Mouse (Mus musculus) liver, postnatal 0 days (tissue): ENCODE data around the gene Card6.

Experiments used
- CTCF ChIP-seq: sonication (generic); IDR thresholded peaks from 2 replicates; pipeline ENCODE4 v1.5.1; 2016; ENCODE audit warnings: antibody characterized with exemption, low read depth
- EP300 ChIP-seq: IDR thresholded peaks from 2 replicates; pipeline ENCODE4 v1.6.1; 2016; ENCODE audit warnings: antibody characterized with exemption, low read depth, mild to moderate bottlenecking

- TF ChIP-seq CTCF (no peak), EP300 (no peak)
Measured at GRCm38 (mm10) chr15:5142047-5142446, 33.7 kb upstream of the Card6 start.
